Mouse (Mus musculus) liver, embryonic 12.5 days (tissue): ENCODE measurements around the gene Sostdc1. TPM values are rescaled to one million over a fixed set of nuclear protein-coding genes. Genes with fewer than 3 reads are reported as not detected.

ENCODE experiments used
- ATAC-seq: fragments of 200-750 bp; cut with Nextera tagmentation; 2 replicates; pipeline ENCODE4 v1.8.0; 2017; ENCODE audit warnings: moderate number of reproducible peaks, mild to moderate bottlenecking, moderate library complexity
- H3K27ac ChIP-seq: fragments of 300-500 bp; sonication (generic); 2 replicates; pipeline ENCODE4 v1.5.1; 2016; ENCODE audit warnings: mild to moderate bottlenecking
- H3K27me3 ChIP-seq: fragments of 300-500 bp; sonication (generic); replicated peaks from 2 replicates; pipeline ENCODE4 v1.6.1; 2016; ENCODE audit warnings: mild to moderate bottlenecking, moderate library complexity
- H3K36me3 ChIP-seq: fragments of 300-500 bp; sonication (generic); 2 replicates; pipeline ENCODE4 v1.6.1; 2016; ENCODE audit warnings: mild to moderate bottlenecking, moderate library complexity
- H3K4me1 ChIP-seq: fragments of 300-500 bp; sonication (generic); 2 replicates; pipeline ENCODE4 v1.6.1; 2016
- H3K4me2 ChIP-seq: fragments of 300-500 bp; sonication (generic); 2 replicates; pipeline ENCODE4 v1.6.1; 2016; ENCODE audit warnings: mild to moderate bottlenecking, moderate library complexity
- H3K4me3 ChIP-seq: fragments of 300-500 bp; sonication (generic); 2 replicates; pipeline ENCODE4 v1.5.1; 2016; ENCODE audit warnings: mild to moderate bottlenecking, moderate library complexity
- H3K9ac ChIP-seq: fragments of 300-500 bp; sonication (generic); 2 replicates; pipeline ENCODE4 v1.6.1; 2016; ENCODE audit warnings: mild to moderate bottlenecking, moderate library complexity
- H3K9me3 ChIP-seq: fragments of 300-500 bp; sonication (generic); replicated peaks from 2 replicates; pipeline ENCODE4 v1.6.1; 2016; ENCODE audit warnings: mild to moderate bottlenecking, moderate library complexity
- WGBS: fragments of 180-500 bp; shearing (Covaris S2); methylation state at CpG from one replicate; pipeline ENCODE4 v1.1.7; 2016; ENCODE audit not compliant: insufficient replicate concordance; 5-methylcytosine and 5-hydroxymethylcytosine counted together
- polyA plus RNA-seq: library from polyadenylated mRNA; unstranded; fragments of >200 nt; fragmentation: Nextera tagmentation; extraction: Ambion mirVana; gene quantifications from 2 replicates; pipeline ENCODE4 v1.2.1, GENCODE M21; 2016

Sostdc1 gene
- polyA plus RNA-seq, 1 experiment from 2014 or later, result 0.19 TPM

DNA sequence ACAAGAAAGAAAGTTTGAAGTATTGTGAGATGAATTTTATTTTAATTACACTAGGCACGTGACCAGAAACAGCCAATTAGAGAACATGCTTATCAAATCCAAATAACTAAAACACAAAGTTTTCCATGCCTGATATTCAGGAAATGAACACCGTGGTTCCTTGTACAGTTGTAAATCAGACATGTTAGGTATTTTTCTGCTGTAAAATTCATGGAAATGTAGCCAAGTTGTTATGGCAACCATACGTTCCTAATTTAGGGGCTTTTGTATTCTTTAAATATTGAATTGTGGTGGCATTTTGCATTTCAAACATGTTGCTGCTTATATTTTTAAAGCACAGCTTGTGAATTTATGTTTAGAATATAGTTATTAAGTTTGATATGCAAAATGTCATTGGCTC, 2.1 kb downstream of the Sostdc1 start:
- WGBS, result 63% methylated on average over 3 of the region's 3 CpGs

GRCm38 (mm10) chr12:36317036-36317819, 3.3 kb downstream of the Sostdc1 start:
- H3K4me1 ChIP-seq, result no peaks in the 10 kb centered on the region; the same call in 1 of the 2 replicates
- H3K9me3 ChIP-seq, result no peaks in the 10 kb centered on the region
- peak overlapping the region; percentile 67 for H3K4me2 ChIP-seq
- peaks cover 18% of the 10 kb centered on the region; the same call in 1 of the 2 replicates for H3K27me3 ChIP-seq
- no peak overlapping the region for H3K27ac ChIP-seq
- peak overlapping the region; percentile 41 for H3K4me3 ChIP-seq
- H3K36me3 ChIP-seq, result no peaks in the 10 kb centered on the region
- no peak for ATAC-seq
- 5% methylated on average over 30 of the region's 30 CpGs for WGBS
- no peak overlapping the region for H3K9ac ChIP-seq

More for the DNA sequence above, 2.1 kb downstream of the Sostdc1 start:
- Histone ChIP-seq H3K36me3 (no peaks in the 10 kb centered on the region), H3K27me3 (peaks cover 18% of the 10 kb centered on the region; the same call in 1 of the 2 replicates), H3K27ac (no peak overlapping the region), H3K9me3 (no peaks in the 10 kb centered on the region), H3K9ac (no peak overlapping the region), H3K4me2 (no peak overlapping the region), H3K4me1 (no peaks in the 10 kb centered on the region; the same call in 1 of the 2 replicates), H3K4me3 (no peak overlapping the region)
- no peak for ATAC-seq

GRCm38 (mm10) chr12:36317820-36318135, 3.8 kb downstream of the Sostdc1 start:
- no peak overlapping the region for H3K4me2 ChIP-seq
- no peak overlapping the region for H3K4me3 ChIP-seq
- peaks cover 18% of the 10 kb centered on the region; the same call in 1 of the 2 replicates for H3K27me3 ChIP-seq
- no peak for ATAC-seq
- H3K9ac ChIP-seq, result no peak overlapping the region
- 31% methylated on average over 3 of the region's 3 CpGs for WGBS
- H3K36me3 ChIP-seq, result no peaks in the 10 kb centered on the region
- H3K27ac ChIP-seq, result no peak overlapping the region
- no peaks in the 10 kb centered on the region for H3K9me3 ChIP-seq
- H3K4me1 ChIP-seq, result no peaks in the 10 kb centered on the region; the same call in 1 of the 2 replicates

DNA sequence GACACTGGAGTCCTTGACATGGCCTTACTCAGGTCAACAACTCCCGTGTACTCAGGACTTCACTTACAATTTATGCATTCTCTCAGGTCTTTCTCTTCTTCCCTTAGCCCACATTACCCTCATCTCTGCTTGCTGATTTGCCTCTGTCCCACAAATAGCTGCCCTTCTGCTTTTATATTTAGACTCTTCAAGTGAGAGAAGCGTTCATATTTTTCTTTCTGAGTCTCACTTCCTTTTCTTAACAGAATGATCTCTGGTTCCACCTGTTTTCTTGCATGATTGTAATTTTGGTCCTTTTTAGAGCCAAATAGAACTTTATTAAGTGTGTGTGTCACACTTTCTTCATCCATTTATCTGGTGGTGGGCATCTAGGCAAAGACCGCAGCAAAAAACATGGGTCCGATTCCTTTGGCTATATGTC, 12.2 kb downstream of the Sostdc1 start:
- no peaks in the 10 kb centered on the region for H3K36me3 ChIP-seq
- ATAC-seq, result no peak
- H3K4me3 ChIP-seq, result no peak overlapping the region
- H3K4me1 ChIP-seq, result no peaks in the 10 kb centered on the region
- H3K9ac ChIP-seq, result no peak overlapping the region
- no peak overlapping the region for H3K4me2 ChIP-seq
- H3K27me3 ChIP-seq, result no peaks in the 10 kb centered on the region
- 73% methylated on average over 4 of the region's 4 CpGs for WGBS
- no peaks in the 10 kb centered on the region for H3K9me3 ChIP-seq
- no peak overlapping the region for H3K27ac ChIP-seq

GRCm38 (mm10) chr12:36332676-36333075, 18.7 kb downstream of the Sostdc1 start:
- H3K36me3 ChIP-seq, result no peaks in the 10 kb centered on the region
- H3K4me2 ChIP-seq, result no peak overlapping the region
- H3K4me1 ChIP-seq, result no peaks in the 10 kb centered on the region
- no peaks in the 10 kb centered on the region for H3K27me3 ChIP-seq
- no peak overlapping the region for H3K27ac ChIP-seq
- H3K4me3 ChIP-seq, result no peak overlapping the region
- 53% methylated on average over 1 of the region's 1 CpGs for WGBS
- H3K9ac ChIP-seq, result no peak overlapping the region
- no peak for ATAC-seq
- no peaks in the 10 kb centered on the region for H3K9me3 ChIP-seq

- no peak overlapping the region for H3K4me3 ChIP-seq
- no peaks in the 10 kb centered on the region for H3K4me1 ChIP-seq
- no peaks in the 10 kb centered on the region for H3K36me3 ChIP-seq
- ATAC-seq, result no peak
- H3K9me3 ChIP-seq, result no peaks in the 10 kb centered on the region
- H3K27me3 ChIP-seq, result no peaks in the 10 kb centered on the region
- WGBS, result 64% methylated on average over 9 of the region's 9 CpGs
- no peak overlapping the region for H3K4me2 ChIP-seq
- no peak overlapping the region for H3K9ac ChIP-seq
- no peak overlapping the region for H3K27ac ChIP-seq
Measured at GRCm38 (mm10) chr12:36333837-36334281, 19.9 kb downstream of the Sostdc1 start.

GRCm38 (mm10) chr12:36344131-36344530, 30.2 kb downstream of the Sostdc1 start:
- ATAC-seq, result no peak
- no peaks in the 10 kb centered on the region for H3K36me3 ChIP-seq
- WGBS, result 65% methylated on average over 4 of the region's 4 CpGs
- H3K27ac ChIP-seq, result no peak overlapping the region
- no peak overlapping the region for H3K4me2 ChIP-seq
- no peak overlapping the region for H3K4me3 ChIP-seq
- no peaks in the 10 kb centered on the region for H3K4me1 ChIP-seq
- no peaks in the 10 kb centered on the region for H3K9me3 ChIP-seq
- no peaks in the 10 kb centered on the region for H3K27me3 ChIP-seq
- no peak overlapping the region for H3K9ac ChIP-seq

DNA sequence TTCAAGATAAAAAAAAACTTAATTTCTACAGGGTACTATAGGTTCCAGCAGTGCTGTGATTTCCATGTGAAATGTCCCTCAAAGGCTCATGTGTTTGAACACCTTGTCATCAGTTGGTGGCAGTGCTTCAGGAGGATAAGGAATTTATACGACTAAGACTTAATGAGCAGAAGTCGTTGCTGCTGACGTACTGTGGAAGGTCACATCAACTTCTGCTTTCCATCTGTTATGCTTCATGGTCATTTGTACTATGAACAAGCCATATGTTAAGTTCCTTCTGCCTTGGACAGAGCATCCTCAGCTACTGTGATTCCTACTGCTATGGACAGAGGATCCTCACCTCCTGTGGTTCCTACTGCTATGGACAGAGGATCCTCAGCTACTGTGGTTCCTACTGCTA, 46.1 kb downstream of the Sostdc1 start:
- no peak overlapping the region for H3K9ac ChIP-seq

GRCm38 (mm10) chr12:36360693-36361092, 46.8 kb downstream of the Sostdc1 start:
- Histone ChIP-seq H3K9me3 (no peaks in the 10 kb centered on the region), H3K4me3 (no peak overlapping the region), H3K27me3 (no peaks in the 10 kb centered on the region), H3K36me3 (no peaks in the 10 kb centered on the region), H3K9ac (no peak overlapping the region), H3K4me2 (no peak overlapping the region), H3K4me1 (no peaks in the 10 kb centered on the region), H3K27ac (no peak overlapping the region)
- no peak for ATAC-seq
- WGBS, result 49% methylated on average over 5 of the region's 5 CpGs

More for the DNA sequence above, 46.1 kb downstream of the Sostdc1 start:
- Histone ChIP-seq H3K4me3 (no peak overlapping the region), H3K4me2 (no peak overlapping the region), H3K36me3 (no peaks in the 10 kb centered on the region), H3K9me3 (no peaks in the 10 kb centered on the region), H3K27ac (no peak overlapping the region), H3K4me1 (no peaks in the 10 kb centered on the region), H3K27me3 (no peaks in the 10 kb centered on the region)
- no peak for ATAC-seq
- WGBS, result 66% methylated on average over 3 of the region's 3 CpGs

DNA sequence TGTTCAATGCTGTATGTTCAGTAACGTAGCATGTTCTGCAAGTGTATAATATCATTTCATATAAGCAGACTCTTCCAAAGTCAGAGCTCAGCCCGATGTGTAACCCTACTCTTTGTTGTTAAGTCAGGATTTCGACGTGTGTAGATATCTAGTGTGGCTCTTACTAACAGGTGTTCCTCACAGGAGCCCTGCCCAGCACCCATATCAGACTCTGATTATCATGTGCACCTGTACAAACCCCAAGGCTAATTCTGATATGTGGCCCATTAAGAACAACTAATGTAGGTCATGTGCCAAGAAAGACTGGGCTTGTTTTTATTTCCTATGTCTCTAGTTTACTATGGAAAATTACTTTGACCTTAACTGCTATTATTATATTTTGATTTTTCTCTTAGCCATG, 50.1 kb downstream of the Sostdc1 start:
- H3K4me2 ChIP-seq, result no peak overlapping the region
- no peak overlapping the region for H3K27ac ChIP-seq
- no peak for ATAC-seq
- no peak overlapping the region for H3K4me3 ChIP-seq
- no peaks in the 10 kb centered on the region for H3K9me3 ChIP-seq
- no peaks in the 10 kb centered on the region for H3K4me1 ChIP-seq
- no peaks in the 10 kb centered on the region for H3K36me3 ChIP-seq
- 72% methylated on average over 4 of the region's 4 CpGs for WGBS
- no peak overlapping the region for H3K9ac ChIP-seq
- H3K27me3 ChIP-seq, result no peaks in the 10 kb centered on the region
